Mouse (Mus musculus) forebrain, embryonic 12.5 days (tissue): ENCODE results near the gene Tnf. TPM values are rescaled to one million over a fixed set of nuclear protein-coding genes. Genes with fewer than 3 reads are reported as not detected.
A peak's percentile ranks its signal among the peaks of the same experiment; 100 is the strongest.

Source experiments
- ATAC-seq: fragments of 200-750 bp; cut with Nextera tagmentation; 2 replicates; pipeline ENCODE4 v1.8.0; 2017; ENCODE audit warnings: moderate TSS enrichment; ENCODE audit not compliant: low FRiP score
- H3K27ac ChIP-seq: fragments of 300-500 bp; sonication (generic); 2 replicates; pipeline ENCODE4 v1.5.1; 2016; ENCODE audit warnings: mild to moderate bottlenecking
- H3K27me3 ChIP-seq: fragments of 300-500 bp; sonication (generic); 2 replicates; pipeline ENCODE4 v1.6.1; 2016; ENCODE audit warnings: mild to moderate bottlenecking
- H3K36me3 ChIP-seq: fragments of 300-500 bp; sonication (generic); replicated peaks from 2 replicates; pipeline ENCODE4 v1.6.1; 2016; ENCODE audit warnings: mild to moderate bottlenecking
- H3K4me1 ChIP-seq: fragments of 300-500 bp; sonication (generic); 2 replicates; pipeline ENCODE4 v1.6.1; 2016
- H3K4me2 ChIP-seq: fragments of 300-500 bp; sonication (generic); 2 replicates; pipeline ENCODE4 v1.6.1; 2016; ENCODE audit warnings: mild to moderate bottlenecking, moderate library complexity
- H3K4me3 ChIP-seq: fragments of 300-500 bp; sonication (generic); replicated peaks from 2 replicates; pipeline ENCODE4 v1.5.1; 2016; ENCODE audit warnings: mild to moderate bottlenecking
- H3K9ac ChIP-seq: fragments of 300-500 bp; sonication (generic); 2 replicates; pipeline ENCODE4 v1.6.1; 2016; ENCODE audit warnings: mild to moderate bottlenecking
- H3K9me3 ChIP-seq: fragments of 300-500 bp; sonication (generic); 2 replicates; pipeline ENCODE4 v1.6.1; 2016
- WGBS: fragments of 180-500 bp; shearing (Covaris S2); methylation state at CpG from one replicate; pipeline ENCODE4 v1.1.7; 2016; 5-methylcytosine and 5-hydroxymethylcytosine counted together
- polyA plus RNA-seq: library from polyadenylated mRNA; unstranded; fragments of >200 nt; fragmentation: Nextera tagmentation; extraction: Ambion mirVana; gene quantifications from 2 replicates; pipeline ENCODE4 v1.2.1, GENCODE M21; 2016

Tnf gene
- polyA plus RNA-seq, 1 experiment from 2014 or later, result not detected

DNA sequence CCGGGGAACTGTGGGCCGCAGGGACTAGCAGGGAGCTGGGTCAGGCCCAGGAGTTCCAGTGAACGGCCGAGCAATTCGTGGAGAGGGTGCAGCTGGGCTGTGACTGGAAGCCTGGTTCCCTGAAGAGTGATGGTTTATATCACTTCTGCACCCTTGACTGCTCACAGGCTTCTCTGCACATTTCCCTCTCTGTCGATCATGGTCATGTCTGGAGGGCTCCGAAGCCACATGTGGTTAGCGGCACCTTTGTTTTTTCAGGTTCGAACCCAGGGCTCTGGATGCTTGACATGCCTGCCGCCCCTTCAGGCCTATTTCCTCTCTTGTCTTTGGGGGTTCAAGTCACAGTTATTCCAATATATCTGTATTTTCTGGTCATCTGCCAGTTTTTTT lies 3.6 kb upstream of the Tnf start:
- no peak overlapping the region for H3K9ac ChIP-seq
- no peak for ATAC-seq
- no peaks in the 10 kb centered on the region for H3K36me3 ChIP-seq
- H3K27me3 ChIP-seq, result peaks cover 58% of the 10 kb centered on the region
- H3K4me2 ChIP-seq, result no peak overlapping the region
- no peak overlapping the region for H3K4me3 ChIP-seq
- H3K9me3 ChIP-seq, result no peaks in the 10 kb centered on the region
- WGBS, result 62% methylated on average over 10 of the region's 10 CpGs
- no peak overlapping the region for H3K27ac ChIP-seq
- no peaks in the 10 kb centered on the region for H3K4me1 ChIP-seq

DNA sequence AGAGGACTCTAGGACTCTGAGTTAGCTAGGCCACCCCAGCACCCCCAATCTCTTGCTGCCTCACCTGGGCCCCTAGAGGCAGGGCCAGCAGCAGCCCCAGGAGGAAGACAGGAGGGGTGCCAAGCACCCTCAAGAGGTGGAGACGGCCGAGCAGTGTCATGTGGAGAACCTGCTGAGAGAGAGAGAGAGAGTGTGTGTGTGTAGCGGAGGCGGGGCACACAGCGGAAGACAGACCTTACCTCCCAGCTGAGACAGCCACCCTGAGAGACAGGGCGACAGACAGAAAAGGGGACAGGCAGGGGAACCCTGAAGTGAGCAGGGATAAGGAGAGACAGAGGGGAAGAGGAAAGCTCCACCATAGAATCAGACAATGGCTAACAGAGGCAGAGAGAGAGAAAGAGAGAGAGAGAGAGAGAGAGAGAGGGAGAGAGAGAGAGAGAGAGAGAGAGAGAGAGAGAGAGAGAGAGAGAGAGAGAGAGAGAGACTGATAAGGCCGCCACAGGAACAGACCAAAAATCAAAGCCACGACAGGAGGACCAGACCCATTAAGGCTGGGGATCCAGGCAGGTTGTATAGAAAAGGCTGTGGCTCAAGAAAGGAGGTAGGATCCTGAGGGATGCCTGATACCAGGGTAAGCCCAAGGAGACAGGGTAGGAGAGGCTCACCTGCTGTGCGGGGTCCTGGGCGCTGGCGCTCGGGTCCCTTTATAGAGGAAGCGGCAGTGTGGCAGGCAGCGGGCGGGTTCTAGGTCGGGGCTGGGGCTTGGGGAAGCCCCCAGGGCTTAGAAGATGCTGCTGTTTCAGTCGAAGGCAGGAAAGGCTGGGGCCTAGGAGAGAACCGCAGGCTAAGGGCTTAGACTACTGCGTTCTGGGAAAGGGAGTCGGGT lies 2.9 kb upstream of the Tnf start, which contains the start of gene Lta:
TSS of gene Lta (minus strand) at position 858 of the 886 bp plus-strand sequence.
- Histone ChIP-seq H3K4me3 (no peak within 1 kb of the TSS), H3K9me3 (no peaks in the 10 kb centered on the region), H3K4me1 (no peaks in the 10 kb centered on the region), H3K4me2 (no peak within 1 kb of the TSS), H3K9ac (no peak within 1 kb of the TSS), H3K27ac (no peak within 1 kb of the TSS), H3K27me3 (peaks cover 58% of the 10 kb centered on the region), H3K36me3 (no peaks in the 10 kb centered on the region)
- WGBS, result 24% methylated on average over 20 of the region's 20 CpGs
- no peak for ATAC-seq

DNA sequence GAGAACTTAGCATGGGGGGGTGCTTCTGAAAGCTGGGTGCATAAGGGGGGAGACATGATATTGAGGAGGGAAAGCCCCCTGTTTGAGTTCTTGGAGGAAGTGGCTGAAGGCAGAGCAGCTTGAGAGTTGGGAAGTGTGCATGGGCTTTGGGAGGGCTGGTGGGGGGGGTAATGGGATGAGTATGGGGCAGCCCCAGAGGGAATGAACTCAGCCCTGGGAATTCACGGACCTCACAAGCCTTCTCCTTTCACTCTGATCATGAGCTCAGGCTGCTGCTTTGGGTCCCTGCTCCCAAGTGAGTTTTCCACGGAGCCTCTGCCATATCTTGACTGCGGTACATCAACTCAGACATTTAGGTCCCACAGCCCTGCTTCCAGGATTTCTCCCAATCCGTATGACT lies 635 bp upstream of the Tnf start:
- no peaks in the 10 kb centered on the region for H3K36me3 ChIP-seq
- no peak overlapping the region for H3K27ac ChIP-seq
- H3K9ac ChIP-seq, result no peak overlapping the region
- peaks cover 72% of the 10 kb centered on the region for H3K27me3 ChIP-seq
- no peak overlapping the region for H3K4me3 ChIP-seq
- H3K9me3 ChIP-seq, result no peaks in the 10 kb centered on the region
- H3K4me1 ChIP-seq, result no peaks in the 10 kb centered on the region
- WGBS, result 82% methylated on average over 4 of the region's 4 CpGs
- no peak for ATAC-seq
- no peak overlapping the region for H3K4me2 ChIP-seq

DNA sequence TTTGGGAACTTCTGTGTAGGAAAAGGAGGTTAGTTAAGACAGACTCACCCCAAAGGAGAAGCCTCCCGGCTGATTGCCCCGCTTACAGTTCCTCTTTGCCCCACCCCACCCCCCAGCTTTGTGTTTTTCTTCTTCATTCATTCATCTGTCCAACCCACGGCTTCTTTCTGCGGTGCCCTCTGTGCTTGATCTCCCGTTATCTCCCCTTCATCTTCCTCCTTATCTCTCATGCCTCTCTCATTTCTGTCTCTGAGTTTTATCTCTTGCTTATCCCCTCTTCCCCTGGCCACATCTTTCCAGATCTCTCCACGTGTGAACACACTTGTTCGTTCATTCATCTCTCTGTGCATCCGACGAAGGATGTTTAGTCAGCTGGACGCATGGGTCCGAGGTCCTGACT lies 679 bp downstream of the Tnf start:
- Histone ChIP-seq H3K9me3 (no peaks in the 10 kb centered on the region), H3K9ac (no peak overlapping the region), H3K4me2 (no peak overlapping the region), H3K4me3 (no peak overlapping the region), H3K36me3 (no peaks in the 10 kb centered on the region), H3K4me1 (peaks cover 1% of the 10 kb centered on the region), H3K27me3 (peaks cover 79% of the 10 kb centered on the region), H3K27ac (no peak overlapping the region)
- ATAC-seq, result no peak
- WGBS, result 74% methylated on average over 11 of the region's 11 CpGs

DNA sequence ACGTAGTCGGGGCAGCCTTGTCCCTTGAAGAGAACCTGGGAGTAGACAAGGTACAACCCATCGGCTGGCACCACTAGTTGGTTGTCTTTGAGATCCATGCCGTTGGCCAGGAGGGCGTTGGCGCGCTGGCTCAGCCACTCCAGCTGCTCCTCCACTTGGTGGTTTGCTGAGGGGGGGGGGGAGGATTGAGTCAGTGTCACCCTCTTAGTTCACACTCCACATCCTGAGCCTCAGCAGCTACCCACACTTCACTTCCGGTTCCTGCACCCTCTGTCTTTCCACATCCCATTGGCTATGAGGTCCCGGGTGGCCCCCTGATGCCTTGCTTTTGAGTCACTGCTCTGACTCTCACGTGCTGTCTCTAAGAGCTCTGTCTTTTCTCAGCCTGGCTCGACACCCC lies 1.4 kb downstream of the Tnf start:
- Histone ChIP-seq H3K9ac (no peak overlapping the region), H3K27ac (no peak overlapping the region), H3K36me3 (no peaks in the 10 kb centered on the region), H3K4me2 (no peak overlapping the region), H3K27me3 (peaks cover 84% of the 10 kb centered on the region), H3K9me3 (no peaks in the 10 kb centered on the region), H3K4me3 (no peak overlapping the region), H3K4me1 (peaks cover 9% of the 10 kb centered on the region)
- WGBS, result 87% methylated on average over 11 of the region's 11 CpGs
- ATAC-seq, result no peak

DNA sequence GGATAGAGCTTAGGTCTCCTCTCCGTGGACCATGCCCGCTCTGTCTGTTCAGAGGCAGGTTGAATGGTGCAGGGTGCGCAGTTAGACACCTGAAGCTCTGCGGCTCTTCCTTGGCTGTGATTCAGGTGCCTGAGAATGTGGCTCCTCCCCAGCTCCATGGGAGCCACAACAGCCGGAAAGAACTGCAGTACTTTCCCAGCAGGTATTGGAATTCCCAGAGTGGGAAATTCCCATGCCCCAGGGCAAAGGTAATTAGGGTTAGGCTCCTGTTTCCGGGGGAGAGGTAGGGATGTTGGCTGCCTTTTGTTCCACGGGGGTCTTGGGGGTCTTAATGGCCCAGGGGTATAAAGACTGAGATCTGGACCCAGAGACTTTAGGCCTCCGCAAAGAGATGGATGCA lies 2.9 kb downstream of the Tnf start:
- Histone ChIP-seq H3K27ac (no peak overlapping the region), H3K9me3 (no peaks in the 10 kb centered on the region), H3K4me3 (no peak overlapping the region), H3K4me1 (peaks cover 10% of the 10 kb centered on the region), H3K9ac (no peak overlapping the region), H3K27me3 (peaks cover 85% of the 10 kb centered on the region), H3K36me3 (no peaks in the 10 kb centered on the region), H3K4me2 (no peak overlapping the region)
- no peak for ATAC-seq
- WGBS, result 35% methylated on average over 8 of the region's 8 CpGs

DNA sequence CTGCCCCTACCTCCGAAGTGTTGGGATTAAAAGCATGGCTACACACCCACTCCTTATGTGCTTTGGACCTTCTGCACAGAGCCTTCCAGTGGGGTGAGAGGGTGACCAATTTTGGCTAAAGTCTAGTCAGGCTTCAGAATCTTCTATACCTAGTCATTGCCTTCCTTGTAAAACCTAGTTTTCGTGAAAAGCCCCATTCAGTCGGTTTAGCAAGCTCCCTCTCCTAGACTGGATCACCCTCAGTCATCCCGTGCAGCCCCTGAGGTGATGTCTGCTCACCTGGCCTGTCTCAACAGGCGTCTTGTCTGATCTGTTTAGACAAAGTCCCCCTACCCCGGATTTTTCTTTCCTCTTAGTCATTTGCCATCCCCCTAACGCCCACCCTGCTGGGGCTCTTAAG lies 3.8 kb downstream of the Tnf start:
- H3K27ac ChIP-seq, result no peak overlapping the region
- WGBS, result 66% methylated on average over 7 of the region's 7 CpGs
- H3K27me3 ChIP-seq, result peaks cover 80% of the 10 kb centered on the region
- ATAC-seq, result no peak
- H3K9ac ChIP-seq, result no peak overlapping the region
- H3K9me3 ChIP-seq, result no peaks in the 10 kb centered on the region
- peaks cover 10% of the 10 kb centered on the region for H3K4me1 ChIP-seq
- H3K4me3 ChIP-seq, result no peak overlapping the region
- H3K36me3 ChIP-seq, result no peaks in the 10 kb centered on the region
- H3K4me2 ChIP-seq, result no peak overlapping the region

DNA sequence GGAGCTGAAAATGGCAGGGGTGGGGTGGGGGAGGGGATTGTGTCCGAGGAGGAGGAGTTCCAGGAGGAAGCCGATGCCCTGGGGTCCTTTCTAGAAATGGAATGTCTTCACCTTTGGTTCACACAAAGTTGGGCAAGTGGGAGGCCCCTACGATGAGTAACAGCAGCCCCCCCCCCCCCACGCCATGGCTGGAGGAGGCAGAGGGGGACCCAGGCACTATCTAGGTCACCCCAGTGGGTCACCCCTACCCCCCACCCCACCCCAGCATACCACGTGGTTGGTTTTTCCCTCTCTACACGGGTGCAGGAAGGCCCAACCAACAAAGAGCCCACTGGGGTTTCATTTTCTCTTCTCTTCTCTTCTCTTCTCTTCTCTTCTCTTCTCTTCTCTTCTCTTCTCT lies 4.7 kb downstream of the Tnf start:
- H3K9ac ChIP-seq, result no peak overlapping the region
- ATAC-seq, result no peak
- peaks cover 10% of the 10 kb centered on the region for H3K4me1 ChIP-seq
- H3K4me2 ChIP-seq, result no peak overlapping the region
- WGBS, result 57% methylated on average over 6 of the region's 6 CpGs
- H3K9me3 ChIP-seq, result no peaks in the 10 kb centered on the region
- no peaks in the 10 kb centered on the region for H3K36me3 ChIP-seq
- no peak overlapping the region for H3K4me3 ChIP-seq
- H3K27me3 ChIP-seq, result peaks cover 71% of the 10 kb centered on the region
- no peak overlapping the region for H3K27ac ChIP-seq

DNA sequence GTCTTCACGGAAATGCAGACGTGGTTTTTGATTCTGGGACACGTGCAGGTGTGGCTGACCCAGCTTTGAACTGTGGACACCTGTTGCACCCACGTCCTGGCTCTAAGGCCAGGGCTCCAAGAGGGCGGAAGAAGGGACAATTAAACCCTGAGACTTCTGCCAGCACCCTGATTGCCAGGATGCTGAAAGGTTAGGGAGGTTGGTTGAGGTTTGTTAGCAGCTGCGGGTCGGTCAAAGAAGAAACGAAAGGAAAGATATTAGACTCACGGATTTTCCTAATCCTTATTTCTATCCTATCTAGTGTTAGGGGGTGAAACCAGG lies 5.5 kb downstream of the Tnf start:
- Histone ChIP-seq H3K9ac (no peak overlapping the region; the same call in 1 of the 2 replicates), H3K36me3 (no peaks in the 10 kb centered on the region), H3K9me3 (no peaks in the 10 kb centered on the region), H3K4me3 (peak overlapping the region; percentile 39), H3K27me3 (peaks cover 63% of the 10 kb centered on the region), H3K27ac (no peak overlapping the region), H3K4me1 (peaks cover 10% of the 10 kb centered on the region), H3K4me2 (peak overlapping the region; percentile 61)
- WGBS, result 33% methylated on average over 9 of the region's 9 CpGs
- ATAC-seq, result no peak

DNA sequence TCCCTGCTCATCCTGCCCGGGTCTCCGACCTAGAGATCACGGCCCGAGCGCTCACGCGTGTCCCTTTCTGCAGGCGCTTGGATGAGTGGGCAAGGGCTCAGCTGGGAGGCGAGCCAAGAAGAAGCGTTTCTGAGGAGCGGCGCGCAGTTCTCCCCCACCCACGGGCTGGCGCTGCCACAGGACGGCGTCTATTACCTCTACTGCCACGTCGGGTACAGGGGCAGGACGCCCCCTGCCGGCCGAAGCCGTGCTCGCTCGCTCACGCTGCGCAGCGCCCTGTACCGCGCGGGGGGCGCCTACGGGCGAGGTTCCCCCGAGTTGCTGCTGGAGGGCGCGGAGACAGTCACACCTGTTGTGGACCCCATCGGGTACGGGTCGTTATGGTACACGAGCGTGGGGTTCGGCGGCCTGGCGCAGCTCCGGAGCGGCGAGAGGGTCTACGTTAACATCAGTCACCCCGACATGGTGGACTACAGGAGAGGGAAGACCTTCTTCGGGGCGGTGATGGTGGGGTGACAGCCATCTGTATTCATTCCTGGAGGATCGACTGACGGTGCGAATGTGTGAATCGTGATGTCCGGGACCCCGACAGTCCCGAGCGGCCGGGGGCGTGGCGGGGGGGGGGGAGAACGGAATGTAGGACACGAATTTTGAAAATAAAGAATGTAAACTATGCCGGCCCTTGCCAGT lies 6.0 kb downstream of the Tnf start:
- H3K4me3 ChIP-seq, result peak overlapping the region; percentile 39
- 2% methylated on average over 66 of the region's 66 CpGs for WGBS
- H3K4me2 ChIP-seq, result peak overlapping the region; percentile 61
- no peaks in the 10 kb centered on the region for H3K36me3 ChIP-seq
- no peaks in the 10 kb centered on the region for H3K9me3 ChIP-seq
- peaks cover 10% of the 10 kb centered on the region for H3K4me1 ChIP-seq
- H3K27me3 ChIP-seq, result peaks cover 59% of the 10 kb centered on the region
- H3K9ac ChIP-seq, result peak overlapping the region; percentile 39
- ATAC-seq, result peak; percentile 58
- H3K27ac ChIP-seq, result no peak overlapping the region

DNA sequence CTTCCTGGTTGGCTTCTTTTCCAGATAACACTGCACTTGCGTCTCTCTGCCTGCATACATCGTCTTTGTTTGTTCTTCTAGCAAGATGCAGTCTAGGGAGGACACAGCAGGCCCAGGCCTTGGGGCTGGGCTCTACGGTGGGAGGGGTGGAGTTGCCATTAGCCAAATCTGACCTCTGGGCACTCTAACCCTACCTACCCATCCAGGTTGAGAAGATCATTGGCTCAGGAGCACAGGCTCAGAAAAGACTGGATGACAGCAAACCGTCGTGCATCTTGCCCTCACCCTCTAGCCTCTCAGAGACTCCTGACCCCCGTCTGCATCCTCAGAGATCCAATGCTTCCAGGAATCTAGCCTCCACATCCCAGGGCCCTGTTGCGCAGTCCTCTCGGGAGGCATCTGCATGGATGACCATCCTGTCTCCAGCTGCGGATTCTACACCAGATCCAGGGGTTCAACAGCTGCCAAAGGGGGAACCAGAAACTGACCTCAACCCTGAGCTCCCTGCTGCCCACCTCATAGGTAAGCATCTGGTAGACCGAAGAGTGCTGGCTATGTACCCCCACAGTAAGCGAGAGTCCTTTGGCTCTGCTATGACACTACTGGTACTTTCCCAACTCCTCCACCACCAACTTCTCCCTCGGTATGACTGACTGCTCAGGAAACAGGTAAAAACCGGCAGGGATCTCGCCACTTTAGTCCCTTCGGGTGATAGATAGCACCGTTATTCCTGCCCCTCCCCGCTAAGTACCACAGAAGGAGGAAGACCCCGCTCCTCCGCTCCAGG lies 6.8 kb downstream of the Tnf start:
- ATAC-seq, result 0 out of 2 replicates have a peak, but pooled peaks have one; percentile 6
- Histone ChIP-seq H3K36me3 (no peaks in the 10 kb centered on the region), H3K4me1 (peaks cover 10% of the 10 kb centered on the region), H3K27me3 (peaks cover 52% of the 10 kb centered on the region), H3K9ac (peak overlapping the region; percentile 39; the same call in 1 of the 2 replicates), H3K9me3 (no peaks in the 10 kb centered on the region), H3K27ac (no peak overlapping the region), H3K4me2 (peak overlapping the region; percentile 61), H3K4me3 (peak overlapping the region; percentile 39)
- WGBS, result 46% methylated on average over 19 of the region's 19 CpGs
